Mouse (Mus musculus) MEL (cell line): Measurements from ENCODE around the gene 1600002K03Rik. TPM values are rescaled to one million over a fixed set of nuclear protein-coding genes. Genes with fewer than 3 reads are reported as not detected.

Source experiments
- DNase-seq: peaks from one replicate; pipeline ENCODE4 v3.0.0; 2011; ENCODE audit warnings: low read depth, low spot score
- H3K27ac ChIP-seq: 2 replicates; pipeline ENCODE4 v1.5.1; 2012; ENCODE audit warnings: low read depth, mild to moderate bottlenecking, control low read depth, low read length, moderate library complexity; ENCODE audit not compliant: control insufficient read depth
- H3K27me3 ChIP-seq, 2 experiments: fragments of 150-350 bp in 1 of 2; sonication (generic) in 1 of 2; 2 replicates each; pipeline ENCODE4 v1.6.1; 2012; ENCODE audit warnings: low read length in 2 of 2, mild to moderate bottlenecking in 2 of 2, improper control_type of control experiment in 1 of 2, moderate library complexity in 1 of 2; ENCODE audit not compliant: insufficient read depth in 2 of 2, control insufficient read depth in 1 of 2
- H3K36me3 ChIP-seq, 2 experiments: 2 replicates each; pipeline ENCODE4 v1.6.1; 2012 to 2014; ENCODE audit warnings: low read length in 2 of 2, improper control_type of control experiment in 1 of 2, inconsistent platforms in 1 of 2, mild to moderate bottlenecking in 1 of 2; ENCODE audit not compliant: insufficient read depth in 2 of 2, control insufficient read depth in 1 of 2
- H3K4me1 ChIP-seq, 2 experiments: fragments of 150-350 bp in 1 of 2; sonication (generic) in 1 of 2; 2 replicates each; pipeline ENCODE4 v1.6.1; 2012; ENCODE audit warnings: low read length in 2 of 2, improper control_type of control experiment in 1 of 2, mild to moderate bottlenecking in 1 of 2; ENCODE audit not compliant: insufficient read depth in 2 of 2, control insufficient read depth in 1 of 2
- H3K4me3 ChIP-seq, 2 experiments: fragments of 150-350 bp in 1 of 2; sonication (generic) in 1 of 2; 2 replicates each; pipeline ENCODE4 v1.5.1; 2012; ENCODE audit warnings: low read depth in 2 of 2, low read length in 2 of 2, mild to moderate bottlenecking in 2 of 2, moderate library complexity in 2 of 2, control low read depth in 1 of 2, improper control_type of control experiment in 1 of 2; ENCODE audit not compliant: control insufficient read depth in 1 of 2, insufficient read depth in 1 of 2
- H3K79me2 ChIP-seq: 2 replicates; pipeline ENCODE4 v1.6.1; 2012; ENCODE audit warnings: mild to moderate bottlenecking, low read length, moderate library complexity; ENCODE audit not compliant: control insufficient read depth, poor library complexity, insufficient read depth
- H3K9ac ChIP-seq: 2 replicates; pipeline ENCODE4 v1.6.1; 2012; ENCODE audit warnings: low read depth, mild to moderate bottlenecking, control low read depth, low read length, moderate library complexity; ENCODE audit not compliant: control insufficient read depth, poor library complexity, severe bottlenecking
- H3K9me3 ChIP-seq: fragments of 150-350 bp; sonication (generic); replicated peaks from 2 replicates; pipeline ENCODE4 v1.6.1; 2012; ENCODE audit warnings: mild to moderate bottlenecking, low read length, improper control_type of control experiment, moderate library complexity; ENCODE audit not compliant: insufficient read depth
- BHLHE40 ChIP-seq: IDR thresholded peaks from 2 replicates; pipeline ENCODE4 v1.6.1; 2012; ENCODE audit warnings: low read depth, mild to moderate bottlenecking, inconsistent platforms, low read length, improper control_type of control experiment, borderline replicate concordance
- CHD1 ChIP-seq: IDR thresholded peaks from 2 replicates; pipeline ENCODE4 v1.6.1; 2012; ENCODE audit warnings: low read depth, mild to moderate bottlenecking, inconsistent platforms, low read length, improper control_type of control experiment
- CTCF ChIP-seq, 3 experiments: IDR thresholded peaks in 2 of 3; conservative IDR thresholded peaks in 1 of 3; 2 replicates each; pipeline ENCODE4 v1.5.1; 2011 to 2012; ENCODE audit warnings: low read length in 3 of 3, low read depth in 2 of 3, mild to moderate bottlenecking in 2 of 3, improper control_type of control experiment in 1 of 3, inconsistent platforms in 1 of 3, mixed read lengths in 1 of 3, moderate library complexity in 1 of 3; ENCODE audit not compliant: control insufficient read depth in 1 of 3, insufficient read depth in 1 of 3, poor library complexity in 1 of 3, severe bottlenecking in 1 of 3
- ELF1 ChIP-seq: IDR thresholded peaks from 2 replicates; pipeline ENCODE4 v1.6.1; 2014; ENCODE audit warnings: low read depth, mild to moderate bottlenecking, inconsistent platforms, low read length, improper control_type of control experiment, moderate library complexity
- EP300 ChIP-seq, 2 experiments: IDR thresholded peaks; 2 replicates each; pipeline ENCODE4 v1.6.1; 2011; ENCODE audit warnings: improper control_type of control experiment in 2 of 2, low read length in 2 of 2, low read depth in 1 of 2, mild to moderate bottlenecking in 1 of 2
- ETS1 ChIP-seq: IDR thresholded peaks from 2 replicates; pipeline ENCODE4 v1.6.1; 2012; ENCODE audit warnings: low read depth, mild to moderate bottlenecking, inconsistent platforms, low read length, improper control_type of control experiment, moderate library complexity
- HCFC1 ChIP-seq: IDR thresholded peaks from 2 replicates; pipeline ENCODE4 v1.6.1; 2012; ENCODE audit warnings: low read depth, mild to moderate bottlenecking, inconsistent platforms, low read length, improper control_type of control experiment, moderate library complexity
- JUND ChIP-seq: IDR thresholded peaks from 2 replicates; pipeline ENCODE4 v1.6.1; 2011; ENCODE audit warnings: low read depth, mild to moderate bottlenecking, improper control_type of control experiment, low read length
- KAT2A ChIP-seq: conservative IDR thresholded peaks from 2 replicates; pipeline ENCODE4 v1.6.1; 2012; ENCODE audit warnings: low read depth, low read length, improper control_type of control experiment, inconsistent platforms
- MEF2A ChIP-seq: IDR thresholded peaks from 2 replicates; pipeline ENCODE4 v1.6.1; 2014; ENCODE audit warnings: low read depth, mild to moderate bottlenecking, inconsistent platforms, low read length, improper control_type of control experiment; ENCODE audit not compliant: poor library complexity, insufficient replicate concordance, severe bottlenecking; ENCODE audit errors: extremely low read depth
- MXI1 ChIP-seq: IDR thresholded peaks from 2 replicates; pipeline ENCODE4 v1.6.1; 2011; ENCODE audit warnings: mild to moderate bottlenecking, low read depth, low read length, improper control_type of control experiment
- MYB ChIP-seq: IDR thresholded peaks from 2 replicates; pipeline ENCODE4 v1.6.1; 2011; ENCODE audit warnings: mild to moderate bottlenecking, low read depth, low read length, improper control_type of control experiment
- MYC ChIP-seq: IDR thresholded peaks from 2 replicates; pipeline ENCODE4 v1.6.1; 2011; ENCODE audit warnings: low read depth, mild to moderate bottlenecking, low read length, improper control_type of control experiment, moderate library complexity
- NRF1 ChIP-seq: IDR thresholded peaks from 2 replicates; pipeline ENCODE4 v1.6.1; 2014; ENCODE audit warnings: low read depth, mild to moderate bottlenecking, inconsistent platforms, low read length, improper control_type of control experiment, moderate library complexity; ENCODE audit not compliant: poor library complexity, insufficient read depth, severe bottlenecking
- POLR2A ChIP-seq, 2 experiments: IDR thresholded peaks; 2 replicates each; pipeline ENCODE4 v1.6.1; 2011 to 2012; ENCODE audit warnings: low read length in 2 of 2, mild to moderate bottlenecking in 2 of 2, control low read depth in 1 of 2, improper control_type of control experiment in 1 of 2, low read depth in 1 of 2, moderate library complexity in 1 of 2; ENCODE audit not compliant: control insufficient read depth in 1 of 2, insufficient read depth in 1 of 2, poor library complexity in 1 of 2
- POLR2AphosphoS2 ChIP-seq: IDR thresholded peaks from 2 replicates; pipeline ENCODE4 v1.6.1; 2011; ENCODE audit warnings: low read length, improper control_type of control experiment
- SIN3A ChIP-seq: IDR thresholded peaks from 2 replicates; pipeline ENCODE4 v1.6.1; 2012; ENCODE audit warnings: low read length, improper control_type of control experiment, inconsistent platforms
- SMC3 ChIP-seq: IDR thresholded peaks from 2 replicates; pipeline ENCODE4 v1.6.1; 2011; ENCODE audit warnings: low read depth, low read length, improper control_type of control experiment
- TAL1 ChIP-seq: IDR thresholded peaks from 2 replicates; pipeline ENCODE4 v1.6.1; 2012; ENCODE audit warnings: mild to moderate bottlenecking, inconsistent platforms, low read length, moderate library complexity, mixed read lengths
- TBP ChIP-seq: IDR thresholded peaks from 2 replicates; pipeline ENCODE4 v1.8.0; 2011; ENCODE audit warnings: low read depth, low read length, improper control_type of control experiment
- TCF12 ChIP-seq: IDR thresholded peaks from 2 replicates; pipeline ENCODE4 v1.6.1; 2014; ENCODE audit warnings: low read depth, mild to moderate bottlenecking, inconsistent platforms, low read length, improper control_type of control experiment, moderate library complexity
- UBTF ChIP-seq: IDR thresholded peaks from 2 replicates; pipeline ENCODE4 v1.6.1; 2012; ENCODE audit warnings: low read depth, mild to moderate bottlenecking, inconsistent platforms, low read length, improper control_type of control experiment, moderate library complexity, borderline replicate concordance; ENCODE audit not compliant: insufficient read depth
- USF2 ChIP-seq, 2 experiments: IDR thresholded peaks; 2 replicates each; pipeline ENCODE4 v1.6.1; 2011 to 2012; ENCODE audit warnings: improper control_type of control experiment in 2 of 2, low read length in 2 of 2, borderline replicate concordance in 1 of 2, inconsistent platforms in 1 of 2, low read depth in 1 of 2, mild to moderate bottlenecking in 1 of 2; ENCODE audit not compliant: insufficient read depth in 1 of 2
- ZKSCAN1 ChIP-seq: IDR thresholded peaks from 2 replicates; pipeline ENCODE4 v1.6.1; 2012; ENCODE audit warnings: low read depth, mild to moderate bottlenecking, inconsistent platforms, low read length, improper control_type of control experiment, moderate library complexity
- ZMIZ1 ChIP-seq: IDR thresholded peaks from 2 replicates; pipeline ENCODE4 v1.6.1; 2012; ENCODE audit warnings: low read depth, mild to moderate bottlenecking, inconsistent platforms, low read length, improper control_type of control experiment, moderate library complexity
- ZNF384 ChIP-seq: IDR thresholded peaks from 2 replicates; pipeline ENCODE4 v1.6.1; 2012; ENCODE audit warnings: low read depth, mild to moderate bottlenecking, inconsistent platforms, low read length, improper control_type of control experiment
- polyA plus RNA-seq, 2 experiments: library from polyadenylated mRNA; stranded (reverse) in 1 of 2; unstranded in 1 of 2; fragments of >175 nt in 1 of 2; fragments of >200 nt in 1 of 2; gene quantifications; 2 replicates each; pipeline versions ENCODE4 v1.2.1 to v1.2.4; 2012; ENCODE audit warnings: low replicate concordance in 2 of 2, low read depth in 1 of 2; ENCODE audit not compliant: insufficient read length in 2 of 2, insufficient read depth in 1 of 2, missing spikeins in 1 of 2
- total RNA-seq: library from RNA; depleted of rRNA; stranded (reverse); fragments of 300-350 nt; gene quantifications from 2 replicates; pipeline ENCODE4 v1.2.3, GENCODE M21; 2012

The 1600002K03Rik gene
- total and polyA plus RNA-seq, 3 experiments: 11.4 to 16.9 TPM; not detected in 1

- TF ChIP-seq BHLHE40: no peak
- no peak for TF ChIP-seq UBTF
- no peak for TF ChIP-seq TBP
- TF ChIP-seq TCF12: no peak
- no peak for TF ChIP-seq MYC
- TF ChIP-seq HCFC1: no peak
- TF ChIP-seq POLR2A (IDR thresholded peaks at IDR 0.05; ENCODE audit: control insufficient read depth in 1 of 2, insufficient read depth in 1 of 2, low read depth in 1 of 2, low read length in 2 of 2, poor library complexity in 1 of 2): no peak
- no peak for TF ChIP-seq CHD1
- TF ChIP-seq ZKSCAN1: no peak
- TF ChIP-seq SMC3: no peak
- no peak for TF ChIP-seq TAL1
- no peak for TF ChIP-seq EP300 (IDR thresholded peaks at IDR 0.05; ENCODE audit: low read depth in 1 of 2, low read length in 2 of 2)
- no peak for TF ChIP-seq MXI1
- no peak for TF ChIP-seq POLR2AphosphoS2
- no peak for TF ChIP-seq KAT2A
- no peak for TF ChIP-seq ZNF384
- no peak for TF ChIP-seq ETS1
- TF ChIP-seq MEF2A: no peak
- Histone ChIP-seq H3K27me3 (no peaks in the 10 kb centered on the region), H3K4me3 (no peak overlapping the region), H3K36me3 (peaks cover 0 to 16% of the 10 kb centered on the region in 2 experiments; a peak in 2 of 4 replicates), H3K9ac (no peak overlapping the region), H3K9me3 (no peaks in the 10 kb centered on the region), H3K4me1 (peaks cover 4 to 17% of the 10 kb centered on the region in 2 experiments; a peak in 3 of 4 replicates), H3K79me2 (peaks cover 12% of the 10 kb centered on the region; the same call in 1 of the 2 replicates), H3K27ac (no peak overlapping the region)
- DNase-seq: no peak
Observed at GRCm38 (mm10) chr10:80169651-80170050, 3.1 kb upstream of the 1600002K03Rik start.

GRCm38 (mm10) chr10:80170052-80170451, 2.7 kb upstream of the 1600002K03Rik start:
- Histone ChIP-seq H3K9me3 (no peaks in the 10 kb centered on the region), H3K9ac (no peak overlapping the region), H3K27me3 (no peaks in the 10 kb centered on the region), H3K79me2 (peaks cover 12% of the 10 kb centered on the region; the same call in 1 of the 2 replicates), H3K36me3 (peaks cover 0 to 16% of the 10 kb centered on the region in 2 experiments; a peak in 2 of 4 replicates), H3K27ac (no peak overlapping the region), H3K4me1 (peaks cover 4 to 17% of the 10 kb centered on the region in 2 experiments; a peak in 3 of 4 replicates), H3K4me3 (no peak overlapping the region)
- DNase-seq: no peak
- TF ChIP-seq ZMIZ1: no peak
- no peak for TF ChIP-seq MYB
- no peak for TF ChIP-seq ELF1
- no peak for TF ChIP-seq CHD1
- TF ChIP-seq MEF2A: no peak
- no peak for TF ChIP-seq TAL1
- no peak for TF ChIP-seq BHLHE40
- no peak for TF ChIP-seq JUND
- no peak for TF ChIP-seq ETS1
- no peak for TF ChIP-seq SIN3A
- TF ChIP-seq POLR2A (IDR thresholded peaks at IDR 0.05; ENCODE audit: control insufficient read depth in 1 of 2, insufficient read depth in 1 of 2, low read depth in 1 of 2, low read length in 2 of 2, poor library complexity in 1 of 2): no peak
- TF ChIP-seq MYC: no peak
- no peak for TF ChIP-seq NRF1
- no peak for TF ChIP-seq CTCF (IDR thresholded peaks at IDR 0.05 in 2 of 3, conservative IDR thresholded peaks at IDR 0.05 in 1 of 3; ENCODE audit: control insufficient read depth in 1 of 3, insufficient read depth in 1 of 3, low read depth in 2 of 3, low read length in 3 of 3, poor library complexity in 1 of 3, severe bottlenecking in 1 of 3)
- no peak for TF ChIP-seq SMC3
- no peak for TF ChIP-seq TBP
- no peak for TF ChIP-seq ZNF384
- TF ChIP-seq USF2 (IDR thresholded peaks at IDR 0.05; ENCODE audit: borderline replicate concordance in 1 of 2, insufficient read depth in 1 of 2, low read depth in 1 of 2, low read length in 2 of 2): no peak
